Mouse (Mus musculus): ENCODE data around the gene Aldh3b2. TPM values are rescaled to one million over a fixed set of nuclear protein-coding genes. Genes with fewer than 3 reads are reported as not detected.
A peak's percentile ranks its signal among the peaks of the same experiment; 100 is the strongest.

Aldh3b2 gene
- polyA plus RNA-seq, 1 experiment from 2014 or later = 0.44 TPM

DNA sequence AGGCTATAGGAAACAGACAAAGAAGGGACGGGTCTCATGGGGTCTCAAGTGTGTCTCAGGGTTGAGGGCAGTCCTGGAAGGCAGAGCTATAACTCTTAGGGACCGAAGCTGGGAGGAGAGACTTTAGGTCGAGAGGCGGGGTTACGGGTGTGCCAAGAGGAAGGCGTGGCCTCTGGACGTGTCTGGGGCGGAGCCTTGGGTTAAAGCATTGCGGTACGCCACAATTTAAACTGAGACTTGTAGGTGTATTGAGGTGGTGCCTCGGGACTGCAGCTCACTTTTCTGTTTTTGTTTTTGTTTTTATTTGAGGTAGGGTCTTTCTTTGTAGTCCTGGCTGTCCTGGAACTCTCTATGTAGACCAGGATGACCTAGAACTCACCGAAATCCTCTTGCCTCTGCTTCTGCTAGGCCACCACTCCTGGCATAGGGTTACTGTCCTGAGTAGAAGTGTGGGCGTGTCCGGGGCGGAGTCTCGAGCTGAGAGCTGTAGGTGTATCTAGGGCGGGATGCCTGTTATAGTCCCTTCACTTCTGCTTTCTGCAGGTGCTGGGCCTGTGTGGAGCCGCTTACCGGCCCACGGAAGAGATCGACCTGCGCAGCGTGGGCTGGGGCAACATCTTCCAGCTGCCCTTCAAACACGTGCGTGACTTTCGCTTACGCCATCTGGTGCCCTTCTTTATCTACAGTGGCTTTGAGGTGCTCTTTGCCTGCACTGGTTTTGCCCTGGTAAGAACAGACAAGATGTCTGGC, 29.0 kb upstream of the Aldh3b2 start:
- no peak overlapping the region for H3K27ac ChIP-seq (ENCODE audit: low read depth, low read length)
- H3K4me2 ChIP-seq = no peak overlapping the region

DNA sequence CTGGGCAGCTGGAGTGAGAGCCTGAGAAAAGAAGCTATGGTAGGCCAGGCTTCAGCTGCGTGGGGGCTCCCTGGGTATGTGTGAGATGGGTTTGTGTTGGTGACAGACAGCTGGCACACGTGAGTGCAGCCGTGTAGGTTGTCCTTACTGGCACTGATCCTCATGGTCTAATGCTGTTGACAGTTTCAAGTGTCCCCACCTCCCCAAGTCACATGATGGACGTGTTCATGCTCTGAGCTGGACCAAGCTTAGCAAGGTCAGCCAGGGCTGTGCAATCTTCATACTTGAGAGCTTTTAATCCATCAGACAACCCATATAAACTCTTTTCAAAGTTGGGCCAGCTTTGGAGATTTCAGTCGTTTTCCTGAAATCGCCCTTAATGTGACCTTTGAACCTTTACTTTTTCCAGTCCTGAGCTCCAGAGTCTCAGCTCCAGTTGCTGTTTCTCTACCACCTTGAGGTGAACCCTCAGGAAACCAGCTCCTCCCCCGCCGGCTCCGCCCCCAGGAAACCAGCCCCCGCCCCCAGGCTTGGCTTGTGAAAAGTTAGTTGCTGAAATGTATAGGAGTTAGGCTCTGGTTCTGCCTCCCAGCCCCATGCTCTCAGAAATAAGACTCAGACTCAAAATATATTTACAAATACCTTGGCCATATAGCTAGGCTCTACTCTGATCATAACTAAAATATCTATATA, 26.1 kb upstream of the Aldh3b2 start:
- Histone ChIP-seq H3K9me3 (ENCODE audit: control insufficient read depth, low read length) (no peaks in the 10 kb centered on the region), H3K4me1 (ENCODE audit: control insufficient read depth, insufficient read depth, low read length) (0 out of 2 replicates have a peak, but pooled peaks cover 2% of the 10 kb centered on the region), H3K4me3 (ENCODE audit: low read depth, low read length) (no peak overlapping the region), H3K36me3 (ENCODE audit: control insufficient read depth, insufficient read depth, low read length) (no peaks in the 10 kb centered on the region), H3K27me3 (ENCODE audit: control insufficient read depth, insufficient read depth, low read length) (no peaks in the 10 kb centered on the region), H3K4me2 (no peak overlapping the region), H3K27ac (ENCODE audit: low read depth, low read length) (no peak overlapping the region), H3K9ac (ENCODE audit: low read length) (no peak overlapping the region)
- ATAC-seq (ENCODE audit: low FRiP score) (no peak), DNase-seq (ENCODE audit: low spot score, missing footprints) (no peak)
- WGBS = 31% methylated on average over 10 of the region's 10 CpGs

More for the DNA sequence above, 29.0 kb upstream of the Aldh3b2 start:
- no peak for ATAC-seq (ENCODE audit: low FRiP score)
- H3K9ac ChIP-seq (ENCODE audit: low read length) = no peak overlapping the region
- DNase-seq (ENCODE audit: low spot score, missing footprints) = no peak
- H3K4me3 ChIP-seq (ENCODE audit: low read depth, low read length) = no peak overlapping the region
- no peaks in the 10 kb centered on the region for H3K9me3 ChIP-seq (ENCODE audit: control insufficient read depth, low read length)
- no peaks in the 10 kb centered on the region for H3K27me3 ChIP-seq (ENCODE audit: control insufficient read depth, insufficient read depth, low read length)
- H3K36me3 ChIP-seq (ENCODE audit: control insufficient read depth, insufficient read depth, low read length) = no peaks in the 10 kb centered on the region
- H3K4me1 ChIP-seq (ENCODE audit: control insufficient read depth, insufficient read depth, low read length) = 0 out of 2 replicates have a peak, but pooled peaks cover 2% of the 10 kb centered on the region
- 23% methylated on average over 27 of the region's 27 CpGs for WGBS

DNA sequence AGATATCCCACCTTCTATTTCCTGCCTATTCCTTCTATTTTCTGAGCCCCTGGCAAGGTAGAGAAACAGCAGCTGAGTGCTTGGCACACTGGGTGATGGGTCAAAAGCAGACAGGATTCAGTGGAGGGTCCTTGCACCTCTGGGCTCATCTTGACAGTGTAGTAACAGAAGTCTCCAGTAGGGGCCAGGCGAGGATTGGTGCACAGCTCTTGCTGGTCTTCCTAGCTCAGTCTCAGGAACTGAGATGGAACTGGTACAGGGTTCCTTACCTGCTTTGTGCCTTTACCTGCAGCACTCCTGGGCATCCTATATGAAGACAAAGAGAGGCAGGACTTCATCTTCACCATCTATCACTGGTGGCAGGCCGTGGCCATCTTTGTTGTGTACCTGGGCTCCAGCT, 25.4 kb upstream of the Aldh3b2 start:
- Histone ChIP-seq H3K9ac (ENCODE audit: low read length) (no peak overlapping the region), H3K27ac (ENCODE audit: low read depth, low read length) (no peak overlapping the region), H3K9me3 (ENCODE audit: control insufficient read depth, low read length) (no peaks in the 10 kb centered on the region), H3K36me3 (ENCODE audit: control insufficient read depth, insufficient read depth, low read length) (no peaks in the 10 kb centered on the region), H3K4me1 (ENCODE audit: control insufficient read depth, insufficient read depth, low read length) (0 out of 2 replicates have a peak, but pooled peaks cover 2% of the 10 kb centered on the region), H3K4me2 (no peak overlapping the region), H3K27me3 (ENCODE audit: control insufficient read depth, insufficient read depth, low read length) (no peaks in the 10 kb centered on the region), H3K4me3 (ENCODE audit: low read depth, low read length) (no peak overlapping the region)
- WGBS = 13% methylated on average over 2 of the region's 2 CpGs
- ATAC-seq (ENCODE audit: low FRiP score) (peak; percentile 57; the same call in 1 of the 2 replicates), DNase-seq (ENCODE audit: low spot score, missing footprints) (peak; percentile 93)

DNA sequence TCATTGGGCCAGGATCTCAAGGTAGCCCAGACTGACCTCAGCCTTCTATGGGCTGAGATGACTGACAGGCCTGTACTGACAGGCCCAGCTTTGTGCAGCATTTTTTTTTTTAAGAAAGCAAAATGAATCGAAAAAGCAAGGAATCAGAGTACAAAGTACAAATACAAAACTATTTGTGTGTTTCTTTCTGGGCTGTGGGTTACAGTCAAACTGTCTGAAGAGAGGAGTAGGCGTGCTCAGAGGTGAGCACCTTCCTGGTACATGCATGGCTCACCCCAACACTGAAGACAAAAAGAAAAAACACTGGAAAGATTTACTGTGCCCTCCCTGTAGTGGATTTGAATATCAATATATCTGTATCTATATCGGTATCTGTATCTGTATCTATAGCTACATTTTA, 24.3 kb upstream of the Aldh3b2 start:
- Histone ChIP-seq H3K27me3 (ENCODE audit: control insufficient read depth, insufficient read depth, low read length) (no peaks in the 10 kb centered on the region), H3K9ac (ENCODE audit: low read length) (no peak overlapping the region), H3K4me1 (ENCODE audit: control insufficient read depth, insufficient read depth, low read length) (0 out of 2 replicates have a peak, but pooled peaks cover 2% of the 10 kb centered on the region), H3K4me2 (no peak overlapping the region), H3K4me3 (ENCODE audit: low read depth, low read length) (no peak overlapping the region), H3K9me3 (ENCODE audit: control insufficient read depth, low read length) (no peaks in the 10 kb centered on the region), H3K27ac (ENCODE audit: low read depth, low read length) (no peak overlapping the region), H3K36me3 (ENCODE audit: control insufficient read depth, insufficient read depth, low read length) (no peaks in the 10 kb centered on the region)
- no peak for DNase-seq (ENCODE audit: low spot score, missing footprints)
- no peak for ATAC-seq (ENCODE audit: low FRiP score)
- 83% methylated on average over 3 of the region's 3 CpGs for WGBS

DNA sequence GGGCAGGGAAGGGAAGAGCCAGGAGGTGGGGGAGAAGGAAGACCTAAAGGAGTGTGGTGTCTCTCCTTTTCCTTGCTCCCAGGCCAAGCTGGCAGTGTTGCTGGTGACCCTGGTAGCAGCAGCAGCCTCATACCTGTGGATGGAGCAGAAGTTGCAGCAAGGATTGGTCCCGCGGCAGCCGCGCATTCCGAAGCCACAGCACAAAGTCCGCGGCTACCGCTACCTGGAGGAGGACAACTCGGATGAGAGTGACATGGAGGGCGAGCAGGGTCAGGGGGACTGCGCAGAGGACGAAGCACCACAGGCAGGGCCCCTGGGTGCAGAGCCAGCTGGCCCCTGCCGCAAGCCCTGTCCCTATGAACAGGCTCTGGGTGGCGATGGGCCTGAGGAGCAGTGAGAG, 23.6 kb upstream of the Aldh3b2 start:
- WGBS = 67% methylated on average over 14 of the region's 14 CpGs
- DNase-seq (ENCODE audit: low spot score, missing footprints) (no peak), ATAC-seq (ENCODE audit: low FRiP score) (no peak)
- no peak overlapping the region for H3K4me2 ChIP-seq
- no peak overlapping the region for H3K4me3 ChIP-seq (ENCODE audit: low read depth, low read length)
- no peak overlapping the region for H3K9ac ChIP-seq (ENCODE audit: low read length)
- no peaks in the 10 kb centered on the region for H3K27me3 ChIP-seq (ENCODE audit: control insufficient read depth, insufficient read depth, low read length)
- no peaks in the 10 kb centered on the region for H3K9me3 ChIP-seq (ENCODE audit: control insufficient read depth, low read length)
- H3K27ac ChIP-seq (ENCODE audit: low read depth, low read length) = no peak overlapping the region
- H3K4me1 ChIP-seq (ENCODE audit: control insufficient read depth, insufficient read depth, low read length) = no peaks in the 10 kb centered on the region
- H3K36me3 ChIP-seq (ENCODE audit: control insufficient read depth, insufficient read depth, low read length) = no peaks in the 10 kb centered on the region

DNA sequence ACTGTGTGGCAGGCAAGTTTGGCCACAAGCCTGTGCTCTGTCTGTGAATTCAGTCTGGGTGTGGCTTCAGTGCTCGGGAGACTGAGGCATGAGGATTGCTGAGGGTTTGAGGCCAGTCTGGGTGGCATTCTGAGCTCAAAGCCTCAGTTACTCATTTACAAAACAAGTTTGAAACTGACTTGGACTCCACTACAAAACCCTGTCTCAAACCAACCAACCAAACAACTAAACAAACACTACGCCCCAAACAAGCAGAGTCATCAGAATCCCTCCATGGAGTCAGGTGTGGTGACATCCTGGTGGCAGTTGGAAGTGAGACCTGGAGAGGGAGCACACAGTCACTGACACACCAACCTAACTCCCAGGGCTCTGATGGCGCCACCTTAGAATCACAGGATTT, 21.8 kb upstream of the Aldh3b2 start:
- ATAC-seq (ENCODE audit: low FRiP score) = no peak
- H3K4me2 ChIP-seq = no peak overlapping the region
- WGBS = 78% methylated on average over 3 of the region's 3 CpGs
- no peaks in the 10 kb centered on the region for H3K36me3 ChIP-seq (ENCODE audit: control insufficient read depth, insufficient read depth, low read length)
- no peak overlapping the region for H3K4me3 ChIP-seq (ENCODE audit: low read depth, low read length)
- no peak overlapping the region for H3K9ac ChIP-seq (ENCODE audit: low read length)
- DNase-seq (ENCODE audit: low spot score, missing footprints) = no peak
- H3K27ac ChIP-seq (ENCODE audit: low read depth, low read length) = no peak overlapping the region
- H3K27me3 ChIP-seq (ENCODE audit: control insufficient read depth, insufficient read depth, low read length) = no peaks in the 10 kb centered on the region
- H3K4me1 ChIP-seq (ENCODE audit: control insufficient read depth, insufficient read depth, low read length) = no peaks in the 10 kb centered on the region
- no peaks in the 10 kb centered on the region for H3K9me3 ChIP-seq (ENCODE audit: control insufficient read depth, low read length)

DNA sequence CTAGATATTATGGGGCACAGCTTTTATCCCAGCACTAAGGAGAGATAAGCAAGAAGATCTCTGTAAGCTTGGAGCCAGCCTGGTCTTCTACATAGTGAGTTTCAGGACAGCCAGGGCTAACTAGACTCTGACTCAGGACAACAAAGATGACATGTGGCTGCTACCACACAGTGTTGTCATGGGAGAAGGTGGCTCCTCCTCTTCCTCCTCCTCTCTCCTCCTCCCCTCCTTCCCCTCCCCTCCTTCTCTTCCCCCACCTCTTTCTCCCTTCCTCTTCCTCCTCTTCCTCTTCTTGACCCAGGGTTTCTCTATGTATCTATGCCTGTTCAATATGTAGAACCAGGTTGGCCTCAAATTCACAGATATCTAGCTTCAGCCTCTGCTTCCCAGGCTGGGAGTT, 20.7 kb upstream of the Aldh3b2 start:
- Histone ChIP-seq H3K36me3 (ENCODE audit: control insufficient read depth, insufficient read depth, low read length) (no peaks in the 10 kb centered on the region), H3K9ac (ENCODE audit: low read length) (no peak overlapping the region), H3K27me3 (ENCODE audit: control insufficient read depth, insufficient read depth, low read length) (no peaks in the 10 kb centered on the region), H3K27ac (ENCODE audit: low read depth, low read length) (no peak overlapping the region), H3K4me3 (ENCODE audit: low read depth, low read length) (no peak overlapping the region), H3K4me2 (no peak overlapping the region), H3K9me3 (ENCODE audit: control insufficient read depth, low read length) (no peaks in the 10 kb centered on the region), H3K4me1 (ENCODE audit: control insufficient read depth, insufficient read depth, low read length) (no peaks in the 10 kb centered on the region)
- peak; percentile 19 for DNase-seq (ENCODE audit: low spot score, missing footprints)
- ATAC-seq (ENCODE audit: low FRiP score) = no peak

DNA sequence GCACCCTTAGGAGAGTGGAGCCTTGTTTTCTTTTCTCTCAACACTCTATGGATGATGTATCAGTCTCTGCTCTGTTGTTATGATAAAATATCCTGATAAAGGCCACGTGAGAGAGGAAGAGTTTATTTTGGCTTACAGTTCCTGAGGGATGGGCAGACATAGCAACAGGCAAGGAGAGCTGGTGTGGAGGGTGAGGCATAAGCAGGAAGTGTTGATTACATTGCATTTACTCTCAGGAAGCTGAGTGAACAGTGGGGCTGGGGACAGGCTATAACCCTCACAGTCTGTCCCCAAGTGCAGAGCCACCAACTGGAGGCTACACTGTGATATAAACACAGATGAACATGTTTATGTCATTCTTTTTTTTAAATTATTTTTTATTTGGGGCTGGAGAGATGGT, 20.0 kb upstream of the Aldh3b2 start:
- H3K36me3 ChIP-seq (ENCODE audit: control insufficient read depth, insufficient read depth, low read length) = no peaks in the 10 kb centered on the region
- 65% methylated on average over 1 of the region's 1 CpGs for WGBS
- H3K4me2 ChIP-seq = no peak overlapping the region
- H3K9ac ChIP-seq (ENCODE audit: low read length) = no peak overlapping the region
- H3K27ac ChIP-seq (ENCODE audit: low read depth, low read length) = no peak overlapping the region
- no peaks in the 10 kb centered on the region for H3K27me3 ChIP-seq (ENCODE audit: control insufficient read depth, insufficient read depth, low read length)
- ATAC-seq (ENCODE audit: low FRiP score) = no peak
- H3K4me1 ChIP-seq (ENCODE audit: control insufficient read depth, insufficient read depth, low read length) = no peaks in the 10 kb centered on the region
- H3K9me3 ChIP-seq (ENCODE audit: control insufficient read depth, low read length) = no peaks in the 10 kb centered on the region
- H3K4me3 ChIP-seq (ENCODE audit: low read depth, low read length) = no peak overlapping the region
- no peak for DNase-seq (ENCODE audit: low spot score, missing footprints)

DNA sequence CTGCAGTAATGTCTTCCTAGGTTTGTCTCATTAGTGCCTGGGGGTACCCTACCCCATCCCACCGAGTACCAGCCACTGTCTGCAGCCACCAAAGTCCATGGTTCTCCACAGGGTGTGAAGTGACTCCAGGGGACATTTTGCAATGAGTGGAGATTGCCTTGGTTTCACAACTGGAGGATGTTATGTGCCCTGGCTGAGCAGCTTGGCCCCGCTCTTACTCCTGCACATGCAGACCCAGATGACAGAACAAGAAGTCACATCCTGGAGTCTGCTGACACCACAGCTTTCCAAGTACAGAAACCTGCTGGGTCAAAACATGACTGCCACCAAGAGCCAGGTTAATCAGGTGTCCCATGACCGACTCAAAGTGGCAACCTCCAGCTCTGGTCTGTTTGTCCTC, 17.1 kb upstream of the Aldh3b2 start:
- no peaks in the 10 kb centered on the region for H3K4me1 ChIP-seq (ENCODE audit: control insufficient read depth, insufficient read depth, low read length)
- no peaks in the 10 kb centered on the region for H3K9me3 ChIP-seq (ENCODE audit: control insufficient read depth, low read length)
- H3K9ac ChIP-seq (ENCODE audit: low read length) = no peak overlapping the region
- no peaks in the 10 kb centered on the region for H3K27me3 ChIP-seq (ENCODE audit: control insufficient read depth, insufficient read depth, low read length)
- ATAC-seq (ENCODE audit: low FRiP score) (no peak), DNase-seq (ENCODE audit: low spot score, missing footprints) (peak; percentile 39)
- H3K27ac ChIP-seq (ENCODE audit: low read depth, low read length) = no peak overlapping the region
- no peak overlapping the region for H3K4me3 ChIP-seq (ENCODE audit: low read depth, low read length)
- no peak overlapping the region for H3K4me2 ChIP-seq
- no peaks in the 10 kb centered on the region for H3K36me3 ChIP-seq (ENCODE audit: control insufficient read depth, insufficient read depth, low read length)
- WGBS = 82% methylated on average over 3 of the region's 3 CpGs

Data from midbrain, embryonic 11.5 days (tissue).